Mouse (Mus musculus): Measurements from ENCODE around the gene Hebp2. TPM values are rescaled to one million over a fixed set of nuclear protein-coding genes. Genes with fewer than 3 reads are reported as not detected.
A peak's percentile ranks its signal among the peaks of the same experiment; 100 is the strongest.
"Not testable (repeated sequence)": the region's sequence is repeated elsewhere in the genome, so short reads cannot be mapped to it uniquely, and the experiment has no call there.

Gene Hebp2
- 14.7 and 14.8 TPM in 2 replicates for polyA plus RNA-seq (2016; fragmentation: Nextera tagmentation; extraction: Ambion mirVana)

DNA sequence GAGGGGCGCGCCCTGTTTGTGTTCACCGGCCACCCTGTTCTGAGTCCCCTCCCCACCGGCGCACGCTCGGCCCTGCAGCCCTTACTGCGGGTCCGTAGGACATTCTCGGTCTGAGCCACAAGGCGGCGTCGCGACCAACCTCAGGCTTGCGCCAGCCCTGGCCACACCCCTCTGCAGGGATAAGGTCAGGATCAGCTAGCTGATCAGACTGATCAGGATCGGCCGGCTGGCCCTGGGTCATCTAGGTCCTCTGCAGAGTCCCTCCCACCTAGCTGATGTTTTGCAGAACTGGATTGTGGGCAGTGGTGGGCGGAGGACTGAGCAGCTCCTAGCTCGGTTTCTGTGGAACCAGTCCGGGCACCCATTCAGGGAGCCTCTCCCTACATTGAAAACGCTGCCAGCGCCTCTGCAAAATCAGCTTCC is at the start of gene Hebp2:
TSS of gene Hebp2 (minus strand) at position 264 of the 423 bp plus-strand sequence.
- H3K4me3 ChIP-seq = peak within 1 kb of the TSS; percentile 69
- H3K27ac ChIP-seq (replicated peaks) = peak within 1 kb of the TSS; percentile 79
- peak; percentile 91 for DNase-seq (ENCODE audit: low spot score)
- H3K9me3 ChIP-seq (replicated peaks) = no peaks in the 10 kb centered on the region
- under 1% methylated on average over 22 of the region's 22 CpGs for WGBS
- no peaks in the 10 kb centered on the region for H3K36me3 ChIP-seq
- peaks cover 24% of the 10 kb centered on the region for H3K4me1 ChIP-seq
- H3K27me3 ChIP-seq (ENCODE audit: low read depth, poor library complexity, severe bottlenecking) = peaks cover 18% of the 10 kb centered on the region

DNA sequence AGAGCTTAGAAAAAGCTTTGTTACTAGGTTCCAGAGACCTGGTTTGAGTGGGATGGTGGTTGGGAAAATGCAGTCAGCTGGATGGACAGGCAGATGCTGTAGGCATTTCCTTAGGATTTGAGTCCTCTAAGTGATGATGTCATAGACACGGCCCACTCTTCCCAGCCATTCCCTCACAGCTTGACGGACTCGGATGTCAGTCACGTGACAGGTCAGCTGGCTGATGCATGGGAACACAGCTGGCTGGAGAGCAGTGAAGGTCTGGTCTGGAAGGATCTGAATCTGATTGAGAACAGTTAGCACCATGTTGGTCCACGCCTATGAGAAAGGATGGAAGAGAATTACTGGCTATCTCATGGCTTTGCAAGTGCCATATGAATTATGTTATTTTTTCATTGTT is 43.6 kb upstream of the Hebp2 start:
- Histone ChIP-seq H3K4me1 (peaks cover 1% of the 10 kb centered on the region; the same call in 1 of the 2 replicates), H3K36me3 (no peaks in the 10 kb centered on the region), H3K4me3 (no peak overlapping the region), H3K27ac (replicated peaks) (no peak overlapping the region), H3K27me3 (ENCODE audit: low read depth, poor library complexity, severe bottlenecking) (no peaks in the 10 kb centered on the region; the same call in 1 of the 2 replicates), H3K9me3 (replicated peaks) (no peaks in the 10 kb centered on the region)
- no peak for DNase-seq (ENCODE audit: low spot score)
- WGBS = 91% methylated on average over 5 of the region's 5 CpGs

DNA sequence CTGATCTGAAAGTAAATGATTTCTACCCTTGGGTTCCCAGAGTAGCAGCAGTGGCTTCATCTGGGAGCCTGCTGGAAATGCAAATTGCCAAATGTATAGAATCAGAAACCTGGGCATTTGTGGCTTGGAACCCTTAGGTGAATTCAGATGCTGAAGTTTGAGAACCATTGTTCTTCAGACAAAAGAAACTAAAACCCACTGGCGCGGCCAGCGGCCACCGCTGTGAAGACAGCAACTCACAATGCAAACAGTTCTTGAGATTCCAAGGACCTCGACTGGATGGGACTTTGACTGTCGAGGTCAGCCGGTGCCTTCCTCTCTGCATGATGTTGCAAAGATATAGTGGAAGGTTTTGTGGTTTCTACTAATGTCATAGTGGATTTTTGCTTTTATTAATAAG is 38.3 kb upstream of the Hebp2 start:
- H3K27ac ChIP-seq (replicated peaks) = no peak overlapping the region
- H3K4me3 ChIP-seq = no peak overlapping the region
- no peaks in the 10 kb centered on the region for H3K36me3 ChIP-seq
- no peaks in the 10 kb centered on the region for H3K27me3 ChIP-seq (ENCODE audit: low read depth, poor library complexity, severe bottlenecking)
- H3K9me3 ChIP-seq (replicated peaks) = no peaks in the 10 kb centered on the region
- 5% methylated on average over 7 of the region's 7 CpGs for WGBS
- peak; percentile 21 for DNase-seq (ENCODE audit: low spot score)
- peaks cover 7% of the 10 kb centered on the region for H3K4me1 ChIP-seq

DNA sequence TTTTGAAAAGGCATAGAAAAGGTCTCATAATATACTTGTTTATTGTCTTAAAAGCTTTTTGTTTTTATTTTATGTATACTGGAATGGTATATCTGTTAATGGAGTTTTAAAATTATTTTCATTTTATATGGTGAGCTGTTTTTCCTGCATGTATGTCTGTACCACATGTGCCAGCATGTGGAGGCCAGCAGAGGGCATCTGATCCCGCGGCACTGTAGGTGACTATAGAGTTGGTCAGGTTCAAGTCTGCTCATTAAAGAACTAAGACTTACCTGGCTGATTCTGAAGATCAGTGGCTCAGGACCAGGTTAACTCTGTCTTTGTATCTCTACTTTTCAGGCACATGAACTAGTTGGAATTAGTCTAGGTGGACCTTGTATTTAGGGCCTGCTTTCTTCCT is 26.7 kb upstream of the Hebp2 start:
- no peaks in the 10 kb centered on the region for H3K36me3 ChIP-seq
- no peaks in the 10 kb centered on the region for H3K27me3 ChIP-seq (ENCODE audit: low read depth, poor library complexity, severe bottlenecking)
- no peaks in the 10 kb centered on the region for H3K4me1 ChIP-seq
- no peak overlapping the region for H3K27ac ChIP-seq (replicated peaks)
- H3K9me3 ChIP-seq (replicated peaks) = no peaks in the 10 kb centered on the region
- H3K4me3 ChIP-seq = no peak overlapping the region
- WGBS = 62% methylated on average over 2 of the region's 2 CpGs
- no peak for DNase-seq (ENCODE audit: low spot score)

DNA sequence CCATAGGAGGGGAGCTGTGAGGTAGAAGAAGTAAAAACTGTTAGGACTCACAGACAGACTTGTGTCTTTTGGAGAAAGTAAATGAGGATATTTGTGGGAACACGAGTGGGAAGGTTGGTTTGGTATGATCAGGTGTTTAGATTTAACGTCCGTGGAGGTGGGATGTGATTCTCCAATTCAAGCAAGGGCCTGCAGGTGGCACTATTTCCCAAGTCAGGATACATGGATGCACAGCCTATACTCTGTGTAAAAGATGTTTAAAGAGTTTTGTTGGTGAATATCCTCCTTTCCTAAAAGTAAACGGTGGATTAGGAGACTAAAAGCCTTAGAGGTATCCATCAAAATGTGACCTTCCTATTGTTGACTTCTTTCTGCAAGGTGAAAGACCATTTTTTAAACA is 17.1 kb upstream of the Hebp2 start:
- H3K27me3 ChIP-seq (ENCODE audit: low read depth, poor library complexity, severe bottlenecking) = no peaks in the 10 kb centered on the region
- no peaks in the 10 kb centered on the region for H3K4me1 ChIP-seq
- 12% methylated on average over 4 of the region's 4 CpGs for WGBS
- no peak overlapping the region for H3K4me3 ChIP-seq
- no peak overlapping the region for H3K27ac ChIP-seq (replicated peaks)
- peak; percentile 30 for DNase-seq (ENCODE audit: low spot score)
- no peaks in the 10 kb centered on the region for H3K9me3 ChIP-seq (replicated peaks)
- H3K36me3 ChIP-seq = no peaks in the 10 kb centered on the region

DNA sequence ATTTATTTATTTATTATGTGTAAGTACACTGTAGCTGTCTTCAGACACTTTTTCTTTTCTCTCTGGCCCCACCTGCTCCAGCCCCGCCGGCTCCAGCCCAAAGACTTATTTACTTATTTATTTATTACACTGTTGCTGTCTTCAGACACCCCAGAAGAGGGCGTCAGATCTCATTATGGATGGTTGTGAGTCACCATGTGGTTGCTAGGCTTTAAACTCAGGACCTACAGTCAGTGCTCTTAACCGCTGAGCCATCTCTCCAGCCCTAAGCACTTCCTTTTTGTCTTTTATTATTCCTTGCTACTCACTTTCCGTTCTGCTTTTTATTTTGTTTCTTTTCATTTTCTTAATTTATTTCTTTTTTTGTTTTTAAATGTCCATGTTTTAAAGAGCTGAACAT is 15.6 kb upstream of the Hebp2 start:
- H3K36me3 ChIP-seq = no peaks in the 10 kb centered on the region
- no peak overlapping the region for H3K4me3 ChIP-seq
- WGBS = 46% methylated on average over 5 of the region's 5 CpGs
- no peak for DNase-seq (ENCODE audit: low spot score)
- H3K27ac ChIP-seq (replicated peaks) = no peak overlapping the region
- H3K4me1 ChIP-seq = no peaks in the 10 kb centered on the region
- no peaks in the 10 kb centered on the region for H3K9me3 ChIP-seq (replicated peaks)
- no peaks in the 10 kb centered on the region for H3K27me3 ChIP-seq (ENCODE audit: low read depth, poor library complexity, severe bottlenecking)

DNA sequence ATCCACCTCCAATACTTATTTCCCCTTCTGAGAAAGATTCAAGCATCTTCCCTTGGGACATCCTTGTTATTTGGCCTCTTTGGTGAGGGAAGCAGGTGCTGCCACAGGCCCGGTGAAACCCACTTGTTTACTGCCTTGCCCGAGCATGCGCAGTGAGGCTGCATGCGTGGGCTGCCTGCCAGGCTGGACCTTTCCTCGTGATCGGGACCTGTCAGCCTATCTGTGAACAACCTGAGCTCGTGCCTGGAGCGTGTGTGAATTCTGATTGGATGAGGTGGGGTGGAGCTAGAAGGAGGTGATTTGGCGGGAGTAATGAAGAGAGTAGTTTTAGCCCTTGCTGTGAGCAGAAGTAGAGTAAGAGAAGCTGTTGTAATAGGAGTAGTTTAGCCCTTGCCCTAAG is 13.2 kb upstream of the Hebp2 start:
- not testable (repeated sequence) for DNase-seq (ENCODE audit: low spot score); H3K27ac ChIP-seq (replicated peaks); H3K4me3 ChIP-seq; H3K9me3 ChIP-seq (replicated peaks); H3K4me1 ChIP-seq; H3K36me3 ChIP-seq; H3K27me3 ChIP-seq (ENCODE audit: low read depth, poor library complexity, severe bottlenecking)
- 87% methylated on average over 9 of the region's 9 CpGs for WGBS

DNA sequence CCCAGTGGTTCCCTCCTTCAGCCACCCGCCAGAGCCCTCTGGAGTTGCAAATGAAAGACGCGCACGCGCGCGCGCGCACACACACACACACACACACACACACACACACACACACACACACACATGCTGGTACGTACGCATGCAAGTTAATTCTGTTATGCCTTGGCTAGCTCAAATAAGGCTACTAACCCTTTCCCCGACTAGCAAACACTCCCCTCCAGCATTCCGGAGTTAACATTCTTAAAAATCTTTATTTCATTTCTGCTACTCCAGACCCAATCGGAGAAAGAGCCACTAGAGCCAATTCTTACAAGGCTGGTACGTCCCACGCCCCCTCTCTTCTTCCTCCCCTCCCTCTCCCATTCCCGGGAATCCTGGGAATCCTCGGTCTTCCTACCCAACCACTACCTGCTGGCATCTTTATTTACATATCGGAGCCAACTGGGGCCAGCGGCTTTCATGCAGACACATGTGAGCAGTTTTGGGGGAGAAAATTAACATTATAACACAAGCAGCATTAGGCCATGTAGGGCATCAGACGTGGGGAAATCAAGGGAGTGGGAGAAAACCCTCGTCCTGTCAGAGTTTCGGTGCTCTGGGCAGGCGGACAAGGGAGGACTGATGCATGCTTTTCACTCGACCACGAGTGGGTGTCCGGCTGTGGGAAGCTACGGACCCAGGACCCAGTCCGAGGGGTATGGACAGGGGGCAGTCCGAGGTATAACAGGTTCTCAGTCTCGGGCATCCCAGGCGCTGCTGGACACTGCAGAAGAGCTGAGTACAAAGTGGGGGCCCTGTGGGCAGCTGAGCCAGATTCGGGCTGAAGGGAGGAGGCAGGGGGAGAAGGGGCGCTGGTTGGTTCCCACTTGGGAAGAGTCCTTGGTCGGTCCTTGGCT is 3.7 kb upstream of the Hebp2 start:
- WGBS = 3% methylated on average over 34 of the region's 35 CpGs
- Histone ChIP-seq H3K9me3 (replicated peaks) (no peaks in the 10 kb centered on the region), H3K27me3 (ENCODE audit: low read depth, poor library complexity, severe bottlenecking) (peaks cover 12% of the 10 kb centered on the region), H3K36me3 (no peaks in the 10 kb centered on the region), H3K4me3 (peak overlapping the region; percentile 57), H3K27ac (replicated peaks) (peak overlapping the region; percentile 61), H3K4me1 (peaks cover 24% of the 10 kb centered on the region)
- DNase-seq (ENCODE audit: low spot score) = peak; percentile 68

DNA sequence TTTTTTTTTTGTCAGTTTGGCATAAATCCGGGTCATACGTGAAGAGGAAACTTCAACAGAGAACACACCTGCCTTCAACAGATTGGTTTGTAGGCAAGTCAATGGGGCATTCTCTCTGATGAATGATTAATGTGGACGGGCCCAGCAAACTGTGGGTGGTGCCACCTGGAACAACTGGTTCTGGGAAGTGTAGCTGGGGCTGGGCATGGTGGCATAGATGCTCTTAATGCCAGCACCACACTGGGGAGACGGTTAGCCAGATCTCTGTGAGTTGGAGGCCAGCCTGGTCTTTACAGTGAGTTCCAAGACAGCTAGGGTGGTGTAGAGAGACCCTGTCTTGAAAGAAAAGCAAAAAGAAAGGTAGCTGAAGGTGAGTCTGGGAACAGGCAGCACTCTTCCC is 1.5 kb upstream of the Hebp2 start:
- H3K27ac ChIP-seq (replicated peaks) = no peak overlapping the region
- no peak for DNase-seq (ENCODE audit: low spot score)
- 83% methylated on average over 4 of the region's 4 CpGs for WGBS
- H3K27me3 ChIP-seq (ENCODE audit: low read depth, poor library complexity, severe bottlenecking) = peaks cover 18% of the 10 kb centered on the region
- H3K4me3 ChIP-seq = no peak overlapping the region
- no peaks in the 10 kb centered on the region for H3K9me3 ChIP-seq (replicated peaks)
- H3K36me3 ChIP-seq = no peaks in the 10 kb centered on the region
- H3K4me1 ChIP-seq = peaks cover 24% of the 10 kb centered on the region

DNA sequence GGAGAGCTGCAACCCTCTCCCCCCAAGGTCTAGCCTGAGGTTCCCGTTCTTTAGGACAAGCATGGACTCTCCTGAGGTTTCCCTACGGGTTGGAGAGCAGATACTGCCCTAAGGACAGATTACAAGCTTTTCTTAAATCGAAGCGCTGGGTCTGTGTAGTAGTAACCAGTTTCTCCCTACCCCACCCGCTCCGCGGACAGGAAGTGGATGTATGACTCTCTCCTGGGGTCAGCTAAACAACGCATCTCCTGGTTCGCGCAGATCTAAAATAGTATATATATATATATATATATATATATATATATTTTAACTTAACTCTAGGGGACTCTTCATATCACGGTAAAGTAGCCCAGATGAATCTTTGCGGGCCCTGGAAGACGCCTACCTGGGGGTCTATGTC is 567 bp downstream of the Hebp2 start:
- Histone ChIP-seq H3K27ac (replicated peaks) (peak overlapping the region; percentile 79), H3K4me1 (peaks cover 24% of the 10 kb centered on the region), H3K4me3 (peak overlapping the region; percentile 69), H3K9me3 (replicated peaks) (no peaks in the 10 kb centered on the region), H3K27me3 (ENCODE audit: low read depth, poor library complexity, severe bottlenecking) (peaks cover 13% of the 10 kb centered on the region), H3K36me3 (no peaks in the 10 kb centered on the region)
- DNase-seq (ENCODE audit: low spot score) = no peak
- 16% methylated on average over 13 of the region's 13 CpGs for WGBS

DNA sequence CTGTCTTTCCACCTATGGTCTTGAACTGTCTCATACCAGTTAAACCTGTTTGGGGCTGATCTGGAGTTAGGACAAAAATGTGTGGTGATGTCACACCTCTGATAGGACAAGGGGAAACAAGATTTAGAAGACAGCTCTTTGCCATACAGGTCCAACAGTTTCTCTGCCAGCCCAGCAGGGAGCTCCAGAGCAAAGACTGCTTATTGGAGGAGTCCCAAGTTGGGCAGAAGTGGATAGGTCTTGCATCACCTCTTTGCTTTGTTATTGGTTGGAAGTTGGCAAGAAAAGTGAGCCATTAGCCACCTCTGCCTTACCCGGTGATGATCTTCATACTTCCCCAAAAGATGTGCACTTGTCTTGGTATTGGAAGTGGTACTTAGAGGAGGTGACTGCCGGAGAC is 9.0 kb downstream of the Hebp2 start:
- Histone ChIP-seq H3K36me3 (peaks cover 30% of the 10 kb centered on the region), H3K9me3 (replicated peaks) (no peaks in the 10 kb centered on the region), H3K27me3 (ENCODE audit: low read depth, poor library complexity, severe bottlenecking) (no peaks in the 10 kb centered on the region), H3K4me1 (peaks cover 11% of the 10 kb centered on the region), H3K27ac (replicated peaks) (no peak overlapping the region), H3K4me3 (no peak overlapping the region)
- 94% methylated on average over 2 of the region's 2 CpGs for WGBS
- DNase-seq (ENCODE audit: low spot score) = no peak

DNA sequence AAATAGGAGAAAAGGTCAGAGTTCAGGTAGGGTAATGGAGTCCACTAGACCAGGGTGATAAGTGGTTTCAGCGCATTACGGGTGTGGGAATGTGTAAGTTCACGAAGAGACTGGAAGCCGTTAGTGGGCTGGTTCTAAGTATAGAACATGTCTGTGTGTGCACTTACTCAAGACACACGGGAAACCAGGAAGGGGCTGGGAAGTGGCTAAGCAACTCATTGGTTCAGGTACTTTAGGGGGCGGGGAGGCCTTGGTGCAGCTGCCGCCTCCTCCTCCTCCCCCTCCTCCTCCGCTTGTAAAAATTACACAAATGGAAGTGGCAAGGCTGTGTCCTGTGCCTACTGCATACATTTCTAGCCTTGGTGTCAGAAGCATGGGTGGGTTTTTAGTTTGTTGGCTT is 13.6 kb downstream of the Hebp2 start:
- H3K4me1 ChIP-seq = peaks cover under 1% of the 10 kb centered on the region; the same call in 1 of the 2 replicates
- 72% methylated on average over 8 of the region's 8 CpGs for WGBS

DNA sequence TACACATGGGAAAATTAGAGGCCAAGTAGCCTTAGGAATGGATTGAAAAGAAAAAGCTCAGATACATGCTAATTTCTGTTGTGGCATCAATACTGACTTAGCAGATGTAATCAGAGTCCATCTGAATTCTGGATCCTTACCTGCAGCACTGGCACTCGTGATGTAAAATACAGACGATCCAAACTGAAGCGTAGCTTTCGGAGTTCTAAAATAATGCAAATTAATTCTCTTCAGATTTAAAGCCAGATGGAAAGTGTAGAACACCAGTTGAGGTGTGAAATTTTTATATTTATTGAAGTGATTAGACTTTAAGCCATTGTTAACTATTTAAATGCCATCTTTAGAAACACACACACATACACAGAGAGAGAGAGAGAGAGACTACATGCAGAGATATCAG is 15.7 kb downstream of the Hebp2 start:
- H3K27me3 ChIP-seq (ENCODE audit: low read depth, poor library complexity, severe bottlenecking) = no peaks in the 10 kb centered on the region
- H3K4me3 ChIP-seq = no peak overlapping the region
- peaks cover 12% of the 10 kb centered on the region for H3K4me1 ChIP-seq
- DNase-seq (ENCODE audit: low spot score) = no peak
- WGBS = 94% methylated on average over 4 of the region's 4 CpGs
- peaks cover 50% of the 10 kb centered on the region for H3K36me3 ChIP-seq
- H3K27ac ChIP-seq (replicated peaks) = no peak overlapping the region
- H3K9me3 ChIP-seq (replicated peaks) = no peaks in the 10 kb centered on the region

More for the DNA sequence above, 13.6 kb downstream of the Hebp2 start:
- Histone ChIP-seq H3K36me3 (peaks cover 43% of the 10 kb centered on the region), H3K9me3 (replicated peaks) (no peaks in the 10 kb centered on the region), H3K27me3 (ENCODE audit: low read depth, poor library complexity, severe bottlenecking) (no peaks in the 10 kb centered on the region), H3K4me3 (no peak overlapping the region), H3K27ac (replicated peaks) (no peak overlapping the region)
- DNase-seq (ENCODE audit: low spot score) = no peak
